Mouse (Mus musculus): Measurements from ENCODE around the gene Cetn2. TPM values are rescaled to one million over a fixed set of nuclear protein-coding genes. Genes with fewer than 3 reads are reported as not detected.

Gene Cetn2
- 74.3 and 77.2 TPM in 2 replicates for polyA plus RNA-seq (2014; fragmentation: Nextera tagmentation; extraction: Ambion mirVana)

- ATAC-seq (replicated peaks; ENCODE audit: low FRiP score) = peak; percentile 98
- peak; percentile 77 for DNase-seq (ENCODE audit: low spot score)
- Histone ChIP-seq H3K4me2 (peak within 1 kb of the TSS; percentile 74), H3K27ac (ENCODE audit: low read depth, low read length) (peak within 1 kb of the TSS; percentile 28; the same call in 1 of the 2 replicates), H3K36me3 (ENCODE audit: control insufficient read depth, insufficient read depth, low read length) (no peaks in the 10 kb centered on the region), H3K4me3 (ENCODE audit: low read depth, low read length) (peak within 1 kb of the TSS; percentile 66), H3K9ac (ENCODE audit: low read depth, low read length) (peak within 1 kb of the TSS; percentile 64), H3K9me3 (ENCODE audit: control insufficient read depth, low read length) (no peaks in the 10 kb centered on the region), H3K27me3 (replicated peaks; ENCODE audit: control insufficient read depth, insufficient read depth, low read length) (peaks cover 3% of the 10 kb centered on the region; the same call in 1 of the 2 replicates), H3K4me1 (replicated peaks; ENCODE audit: control insufficient read depth, insufficient read depth, low read length) (peaks cover 2% of the 10 kb centered on the region; the same call in 1 of the 2 replicates)
- 13% methylated on average over 41 of the region's 41 CpGs for WGBS
Observed at GRCm38 (mm10) chrX:72917884-72918681, at the start of gene Cetn2, which contains the start of gene Nsdhl. Cetn2 (minus strand) TSS chrX:72918411. Nsdhl (plus strand) TSS chrX:72918557.

- H3K27ac ChIP-seq (ENCODE audit: low read depth, low read length) = no peak overlapping the region
- no peak overlapping the region for H3K4me3 ChIP-seq (ENCODE audit: low read depth, low read length)
- H3K27me3 ChIP-seq (replicated peaks; ENCODE audit: control insufficient read depth, insufficient read depth, low read length) = 0 out of 2 replicates have a peak, but pooled peaks cover 3% of the 10 kb centered on the region
- H3K9me3 ChIP-seq (ENCODE audit: control insufficient read depth, low read length) = no peaks in the 10 kb centered on the region
- no peak for DNase-seq (ENCODE audit: low spot score)
- no peak for ATAC-seq (replicated peaks; ENCODE audit: low FRiP score)
- no peak overlapping the region for H3K4me2 ChIP-seq
- no peak overlapping the region for H3K9ac ChIP-seq (ENCODE audit: low read depth, low read length)
- WGBS = 83% methylated on average over 3 of the region's 3 CpGs
- no peaks in the 10 kb centered on the region for H3K4me1 ChIP-seq (replicated peaks; ENCODE audit: control insufficient read depth, insufficient read depth, low read length)
- no peaks in the 10 kb centered on the region for H3K36me3 ChIP-seq (ENCODE audit: control insufficient read depth, insufficient read depth, low read length)
Observed at GRCm38 (mm10) chrX:72962743-72963142, 44.5 kb upstream of the Cetn2 start.

GRCm38 (mm10) chrX:72961511-72961910 lies 43.3 kb upstream of the Cetn2 start:
- 62% methylated on average over 3 of the region's 3 CpGs for WGBS
- no peak for ATAC-seq (replicated peaks; ENCODE audit: low FRiP score)

GRCm38 (mm10) chrX:72960431-72960830 lies 42.2 kb upstream of the Cetn2 start:
- no peak overlapping the region for H3K4me3 ChIP-seq (ENCODE audit: low read depth, low read length)
- H3K4me2 ChIP-seq = no peak overlapping the region
- no peaks in the 10 kb centered on the region for H3K27me3 ChIP-seq (replicated peaks; ENCODE audit: control insufficient read depth, insufficient read depth, low read length)
- H3K36me3 ChIP-seq (ENCODE audit: control insufficient read depth, insufficient read depth, low read length) = no peaks in the 10 kb centered on the region
- DNase-seq (ENCODE audit: low spot score) (no peak), ATAC-seq (replicated peaks; ENCODE audit: low FRiP score) (no peak)
- H3K9me3 ChIP-seq (ENCODE audit: control insufficient read depth, low read length) = no peaks in the 10 kb centered on the region
- no peaks in the 10 kb centered on the region for H3K4me1 ChIP-seq (replicated peaks; ENCODE audit: control insufficient read depth, insufficient read depth, low read length)
- WGBS = 74% methylated on average over 4 of the region's 4 CpGs
- H3K27ac ChIP-seq (ENCODE audit: low read depth, low read length) = no peak overlapping the region
- no peak overlapping the region for H3K9ac ChIP-seq (ENCODE audit: low read depth, low read length)

More at GRCm38 (mm10) chrX:72961511-72961910, 43.3 kb upstream of the Cetn2 start:
- Histone ChIP-seq H3K27ac (ENCODE audit: low read depth, low read length) (no peak overlapping the region), H3K36me3 (ENCODE audit: control insufficient read depth, insufficient read depth, low read length) (no peaks in the 10 kb centered on the region), H3K9ac (ENCODE audit: low read depth, low read length) (no peak overlapping the region), H3K4me3 (ENCODE audit: low read depth, low read length) (no peak overlapping the region), H3K4me1 (replicated peaks; ENCODE audit: control insufficient read depth, insufficient read depth, low read length) (no peaks in the 10 kb centered on the region), H3K9me3 (ENCODE audit: control insufficient read depth, low read length) (no peaks in the 10 kb centered on the region), H3K27me3 (replicated peaks; ENCODE audit: control insufficient read depth, insufficient read depth, low read length) (no peaks in the 10 kb centered on the region), H3K4me2 (no peak overlapping the region)
- no peak for DNase-seq (ENCODE audit: low spot score)

DNA sequence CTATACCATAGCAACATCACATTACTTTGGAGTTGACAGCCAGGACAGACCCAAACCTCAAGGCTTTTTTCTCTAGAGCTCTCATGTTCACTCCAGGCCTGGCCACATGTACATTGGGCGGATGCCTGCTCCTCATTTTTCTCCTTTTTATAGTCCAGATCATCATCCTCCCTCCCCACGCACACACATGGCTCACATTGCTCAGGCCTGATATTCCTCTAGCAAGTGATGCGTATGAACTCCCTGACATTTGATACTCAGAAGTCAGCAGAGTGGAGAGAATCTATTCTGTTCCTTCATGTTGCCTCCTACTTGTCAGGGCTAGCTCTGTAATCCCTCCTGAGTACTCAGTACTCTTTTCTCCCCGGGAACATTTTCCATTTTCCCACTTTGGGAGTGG lies 38.3 kb upstream of the Cetn2 start:
- H3K27me3 ChIP-seq (replicated peaks; ENCODE audit: control insufficient read depth, insufficient read depth, low read length) = no peaks in the 10 kb centered on the region
- ATAC-seq (replicated peaks; ENCODE audit: low FRiP score) (no peak), DNase-seq (ENCODE audit: low spot score) (no peak)
- H3K36me3 ChIP-seq (ENCODE audit: control insufficient read depth, insufficient read depth, low read length) = peaks cover 5% of the 10 kb centered on the region; the same call in 1 of the 2 replicates
- no peaks in the 10 kb centered on the region for H3K9me3 ChIP-seq (ENCODE audit: control insufficient read depth, low read length)
- 90% methylated on average over 4 of the region's 4 CpGs for WGBS
- H3K4me1 ChIP-seq (replicated peaks; ENCODE audit: control insufficient read depth, insufficient read depth, low read length) = no peaks in the 10 kb centered on the region
- no peak overlapping the region for H3K4me2 ChIP-seq
- no peak overlapping the region for H3K4me3 ChIP-seq (ENCODE audit: low read depth, low read length)
- H3K27ac ChIP-seq (ENCODE audit: low read depth, low read length) = no peak overlapping the region
- no peak overlapping the region for H3K9ac ChIP-seq (ENCODE audit: low read depth, low read length)

DNA sequence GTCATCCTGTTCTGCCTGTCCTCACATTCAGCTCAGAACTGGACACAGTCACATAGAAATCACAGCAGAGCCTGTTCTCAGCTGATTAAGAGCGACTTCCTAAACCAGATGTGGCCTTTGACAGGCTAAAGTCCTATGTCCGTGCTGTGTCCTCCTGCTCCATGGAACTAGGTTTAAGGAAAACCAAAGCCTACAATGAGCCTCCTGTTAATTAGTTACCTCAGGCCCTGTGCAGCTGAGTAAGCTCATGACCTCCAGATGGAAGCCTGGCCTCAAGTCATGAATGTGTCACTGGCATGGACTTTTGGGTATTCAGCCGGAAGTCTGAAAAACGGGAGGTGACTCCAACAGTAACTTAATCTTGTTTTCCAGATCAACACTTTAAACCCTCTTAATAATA lies 35.3 kb upstream of the Cetn2 start:
- Histone ChIP-seq H3K9me3 (ENCODE audit: control insufficient read depth, low read length) (no peaks in the 10 kb centered on the region), H3K9ac (ENCODE audit: low read depth, low read length) (no peak overlapping the region), H3K4me2 (no peak overlapping the region), H3K27ac (ENCODE audit: low read depth, low read length) (no peak overlapping the region), H3K4me3 (ENCODE audit: low read depth, low read length) (no peak overlapping the region), H3K27me3 (replicated peaks; ENCODE audit: control insufficient read depth, insufficient read depth, low read length) (no peaks in the 10 kb centered on the region), H3K4me1 (replicated peaks; ENCODE audit: control insufficient read depth, insufficient read depth, low read length) (no peaks in the 10 kb centered on the region), H3K36me3 (ENCODE audit: control insufficient read depth, insufficient read depth, low read length) (peaks cover 5% of the 10 kb centered on the region; the same call in 1 of the 2 replicates)
- DNase-seq (ENCODE audit: low spot score) (no peak), ATAC-seq (replicated peaks; ENCODE audit: low FRiP score) (no peak)
- 84% methylated on average over 4 of the region's 4 CpGs for WGBS

DNA sequence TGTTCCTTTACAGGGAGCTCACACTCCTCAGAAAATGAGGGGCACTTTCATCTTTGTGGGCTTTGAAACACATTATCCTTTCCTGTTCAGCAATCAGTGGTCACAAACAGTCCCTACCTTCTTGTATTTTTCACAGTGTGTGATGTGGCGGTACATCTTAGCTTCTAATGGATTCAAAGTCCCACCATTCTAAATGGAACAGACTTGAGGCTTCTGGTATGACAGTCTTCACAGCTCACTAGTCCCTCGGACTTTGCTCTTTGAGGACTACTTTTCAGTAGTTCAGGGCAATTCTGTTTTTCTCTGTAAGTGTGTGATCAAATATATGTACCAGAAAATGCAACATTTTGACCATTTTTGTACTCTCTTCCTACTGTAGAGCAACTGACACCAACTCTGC lies 3.2 kb upstream of the Cetn2 start:
- DNase-seq (ENCODE audit: low spot score) (no peak), ATAC-seq (replicated peaks; ENCODE audit: low FRiP score) (no peak)
- no peak overlapping the region for H3K4me2 ChIP-seq
- H3K9ac ChIP-seq (ENCODE audit: low read depth, low read length) = no peak overlapping the region
- peaks cover 2% of the 10 kb centered on the region; the same call in 1 of the 2 replicates for H3K4me1 ChIP-seq (replicated peaks; ENCODE audit: control insufficient read depth, insufficient read depth, low read length)
- H3K4me3 ChIP-seq (ENCODE audit: low read depth, low read length) = no peak overlapping the region
- no peaks in the 10 kb centered on the region for H3K9me3 ChIP-seq (ENCODE audit: control insufficient read depth, low read length)
- H3K27me3 ChIP-seq (replicated peaks; ENCODE audit: control insufficient read depth, insufficient read depth, low read length) = peaks cover 3% of the 10 kb centered on the region; the same call in 1 of the 2 replicates
- 84% methylated on average over 2 of the region's 2 CpGs for WGBS
- H3K36me3 ChIP-seq (ENCODE audit: control insufficient read depth, insufficient read depth, low read length) = no peaks in the 10 kb centered on the region
- no peak overlapping the region for H3K27ac ChIP-seq (ENCODE audit: low read depth, low read length)

DNA sequence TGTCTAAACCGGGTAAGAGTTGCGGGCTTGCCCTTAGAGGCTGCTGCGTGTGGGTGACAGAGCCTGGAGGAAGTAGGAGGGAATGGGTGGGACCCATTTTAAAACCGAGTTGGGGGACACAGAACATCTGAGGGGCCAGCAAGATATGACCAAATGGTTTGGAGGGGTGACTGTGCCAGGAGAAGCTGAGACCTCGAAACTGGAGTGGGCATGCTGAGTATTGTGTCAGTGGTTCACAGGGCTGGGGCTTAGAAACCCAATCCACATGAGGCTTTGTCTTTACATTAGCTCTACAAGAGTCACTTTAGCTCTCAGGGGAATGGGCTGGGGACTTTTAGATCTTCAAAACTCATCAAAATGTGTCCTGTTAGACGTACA lies 460 bp upstream of the Cetn2 start:
- peak; percentile 18 for ATAC-seq (replicated peaks; ENCODE audit: low FRiP score)
- WGBS = 4% methylated on average over 6 of the region's 6 CpGs
- H3K9me3 ChIP-seq (ENCODE audit: control insufficient read depth, low read length) = no peaks in the 10 kb centered on the region

More for the DNA sequence above, 460 bp upstream of the Cetn2 start:
- peak overlapping the region; percentile 28; the same call in 1 of the 2 replicates for H3K27ac ChIP-seq (ENCODE audit: low read depth, low read length)
- peaks cover 3% of the 10 kb centered on the region; the same call in 1 of the 2 replicates for H3K27me3 ChIP-seq (replicated peaks; ENCODE audit: control insufficient read depth, insufficient read depth, low read length)
- no peak for DNase-seq (ENCODE audit: low spot score)
- peaks cover 2% of the 10 kb centered on the region; the same call in 1 of the 2 replicates for H3K4me1 ChIP-seq (replicated peaks; ENCODE audit: control insufficient read depth, insufficient read depth, low read length)
- H3K4me2 ChIP-seq = peak overlapping the region; percentile 74
- H3K4me3 ChIP-seq (ENCODE audit: low read depth, low read length) = peak overlapping the region; percentile 66
- H3K36me3 ChIP-seq (ENCODE audit: control insufficient read depth, insufficient read depth, low read length) = no peaks in the 10 kb centered on the region
- H3K9ac ChIP-seq (ENCODE audit: low read depth, low read length) = peak overlapping the region; percentile 64
